Mouse (Mus musculus) intestine, embryonic 16.5 days (tissue): ENCODE measurements around the gene Acadvl. TPM values are rescaled to one million over a fixed set of nuclear protein-coding genes. Genes with fewer than 3 reads are reported as not detected.

Experiments
- ATAC-seq: fragments of 200-750 bp; cut with Nextera tagmentation; 2 replicates; pipeline ENCODE4 v1.8.0; 2017; ENCODE audit warnings: moderate TSS enrichment, moderate library complexity
- H3K27ac ChIP-seq: fragments of 300-500 bp; sonication (generic); 2 replicates; pipeline ENCODE4 v1.5.1; 2014; ENCODE audit warnings: mild to moderate bottlenecking, low read length
- H3K27me3 ChIP-seq: fragments of 300-500 bp; sonication (generic); replicated peaks from 2 replicates; pipeline ENCODE4 v1.6.1; 2014; ENCODE audit warnings: low read length, control low read depth, mixed read lengths; ENCODE audit not compliant: control insufficient read depth, insufficient read depth
- H3K36me3 ChIP-seq: fragments of 300-500 bp; sonication (generic); 2 replicates; pipeline ENCODE4 v1.6.1; 2014; ENCODE audit warnings: low read length, control low read depth; ENCODE audit not compliant: control insufficient read depth, insufficient read depth
- H3K4me1 ChIP-seq: fragments of 300-500 bp; sonication (generic); 2 replicates; pipeline ENCODE4 v1.6.1; 2014; ENCODE audit warnings: low read length, control low read depth, mixed read lengths; ENCODE audit not compliant: control insufficient read depth, insufficient read depth
- H3K4me2 ChIP-seq: fragments of 300-500 bp; sonication (generic); 2 replicates; pipeline ENCODE4 v1.6.1; 2014; ENCODE audit warnings: low read depth, low read length, control low read depth
- H3K4me3 ChIP-seq: fragments of 300-500 bp; sonication (generic); 2 replicates; pipeline ENCODE4 v1.5.1; 2014; ENCODE audit warnings: mild to moderate bottlenecking, low read length
- H3K9ac ChIP-seq: fragments of 300-500 bp; sonication (generic); 2 replicates; pipeline ENCODE4 v1.6.1; 2014; ENCODE audit warnings: low read depth, low read length
- H3K9me3 ChIP-seq: fragments of 300-500 bp; sonication (generic); 2 replicates; pipeline ENCODE4 v1.6.1; 2016; ENCODE audit warnings: low read length, control low read depth; ENCODE audit not compliant: control insufficient read depth
- WGBS: fragments of 180-500 bp; shearing (Covaris S2); extraction: QIAGEN DNeasy Blood & Tissue Kit; methylation state at CpG from one replicate; pipeline ENCODE4 v1.1.7; 2014; 5-methylcytosine and 5-hydroxymethylcytosine counted together
- polyA plus RNA-seq: library from polyadenylated mRNA; unstranded; fragments of >200 nt; fragmentation: Nextera tagmentation; extraction: Ambion mirVana; gene quantifications from 2 replicates; pipeline ENCODE4 v1.2.1, GENCODE M21; 2015

The Acadvl gene
- polyA plus RNA-seq, 1 experiment from 2014 or later = 172 TPM

- Histone ChIP-seq H3K4me1 (peaks cover 24% of the 10 kb centered on the region), H3K27me3 (no peaks in the 10 kb centered on the region), H3K36me3 (peaks cover 22% of the 10 kb centered on the region), H3K9ac (no peak overlapping the region), H3K27ac (no peak overlapping the region; the same call in 1 of the 2 replicates), H3K4me3 (no peak overlapping the region), H3K4me2 (no peak overlapping the region), H3K9me3 (no peaks in the 10 kb centered on the region)
- WGBS = 92% methylated on average over 27 of the region's 27 CpGs
- ATAC-seq = no peak
Observed at GRCm38 (mm10) chr11:69998567-69999491, 16.4 kb downstream of the Acadvl start.

- H3K9me3 ChIP-seq = no peaks in the 10 kb centered on the region
- H3K4me3 ChIP-seq = peak overlapping the region; percentile 97
- WGBS = 2% methylated on average over 41 of the region's 44 CpGs
- H3K9ac ChIP-seq = peak overlapping the region; percentile 82
- no peaks in the 10 kb centered on the region for H3K27me3 ChIP-seq
- peak; percentile 63 for ATAC-seq
- peak overlapping the region; percentile 41 for H3K4me2 ChIP-seq
- H3K27ac ChIP-seq = peak overlapping the region; percentile 99
- H3K36me3 ChIP-seq = peaks cover 24% of the 10 kb centered on the region
- H3K4me1 ChIP-seq = peaks cover 25% of the 10 kb centered on the region
Observed at GRCm38 (mm10) chr11:69997070-69997509, 18.1 kb downstream of the Acadvl start.

- WGBS = under 1% methylated on average over 58 of the region's 66 CpGs
- ATAC-seq = peak; percentile 9
Observed at GRCm38 (mm10) chr11:69996161-69997061, 18.8 kb downstream of the Acadvl start.

GRCm38 (mm10) chr11:69995391-69995960 is 19.7 kb downstream of the Acadvl start, which contains the start of gene Phf23:
Gene Phf23, plus strand, starts transcription at chr11:69995777.
- Histone ChIP-seq H3K4me2 (peak within 1 kb of the TSS; percentile 49), H3K27me3 (no peaks in the 10 kb centered on the region), H3K9me3 (no peaks in the 10 kb centered on the region), H3K27ac (peak within 1 kb of the TSS; percentile 99), H3K36me3 (peaks cover 24% of the 10 kb centered on the region), H3K4me3 (peak within 1 kb of the TSS; percentile 97), H3K4me1 (peaks cover 18% of the 10 kb centered on the region), H3K9ac (peak within 1 kb of the TSS; percentile 82)
- peak; percentile 78 for ATAC-seq
- WGBS = under 1% methylated on average over 36 of the region's 36 CpGs

More at GRCm38 (mm10) chr11:69996161-69997061, 18.8 kb downstream of the Acadvl start:
- peaks cover 24% of the 10 kb centered on the region for H3K36me3 ChIP-seq
- peak overlapping the region; percentile 99 for H3K27ac ChIP-seq
- peaks cover 18% of the 10 kb centered on the region for H3K4me1 ChIP-seq
- H3K27me3 ChIP-seq = no peaks in the 10 kb centered on the region
- peak overlapping the region; percentile 82 for H3K9ac ChIP-seq
- H3K4me2 ChIP-seq = peak overlapping the region; percentile 41
- H3K9me3 ChIP-seq = no peaks in the 10 kb centered on the region
- H3K4me3 ChIP-seq = peak overlapping the region; percentile 97

- Histone ChIP-seq H3K27me3 (no peaks in the 10 kb centered on the region), H3K9me3 (no peaks in the 10 kb centered on the region), H3K4me2 (no peak overlapping the region), H3K4me3 (no peak overlapping the region), H3K4me1 (peaks cover 20% of the 10 kb centered on the region), H3K9ac (no peak overlapping the region), H3K36me3 (peaks cover 23% of the 10 kb centered on the region), H3K27ac (no peak overlapping the region)
- WGBS = 85% methylated on average over 11 of the region's 11 CpGs
- no peak for ATAC-seq
Observed at GRCm38 (mm10) chr11:69994401-69995090, 20.7 kb downstream of the Acadvl start.

GRCm38 (mm10) chr11:69992932-69993331 is 22.3 kb downstream of the Acadvl start:
- 85% methylated on average over 3 of the region's 3 CpGs for WGBS
- peak overlapping the region; percentile 57 for H3K4me2 ChIP-seq
- peaks cover 18% of the 10 kb centered on the region; the same call in 1 of the 2 replicates for H3K36me3 ChIP-seq
- peaks cover 20% of the 10 kb centered on the region for H3K4me1 ChIP-seq
- H3K4me3 ChIP-seq = peak overlapping the region; percentile 81
- no peaks in the 10 kb centered on the region for H3K9me3 ChIP-seq
- H3K27ac ChIP-seq = no peak overlapping the region
- peak overlapping the region; percentile 86; the same call in 1 of the 2 replicates for H3K9ac ChIP-seq
- no peaks in the 10 kb centered on the region for H3K27me3 ChIP-seq
- ATAC-seq = no peak

- H3K4me1 ChIP-seq = peaks cover 17% of the 10 kb centered on the region
- no peaks in the 10 kb centered on the region for H3K9me3 ChIP-seq
- peak overlapping the region; percentile 57 for H3K4me2 ChIP-seq
- H3K4me3 ChIP-seq = peak overlapping the region; percentile 81
- peak overlapping the region; percentile 13; the same call in 1 of the 2 replicates for H3K27ac ChIP-seq
- no peaks in the 10 kb centered on the region for H3K27me3 ChIP-seq
- 74% methylated on average over 10 of the region's 10 CpGs for WGBS
- peak overlapping the region; percentile 86 for H3K9ac ChIP-seq
- H3K36me3 ChIP-seq = peaks cover 19% of the 10 kb centered on the region
- no peak for ATAC-seq
Observed at GRCm38 (mm10) chr11:69992396-69992795, 22.8 kb downstream of the Acadvl start.

- Histone ChIP-seq H3K4me3 (peak overlapping the region; percentile 81), H3K27me3 (no peaks in the 10 kb centered on the region), H3K9me3 (no peaks in the 10 kb centered on the region), H3K9ac (peak overlapping the region; percentile 86), H3K27ac (peak overlapping the region; percentile 90), H3K4me1 (peaks cover 16% of the 10 kb centered on the region), H3K4me2 (peak overlapping the region; percentile 57), H3K36me3 (peaks cover 20% of the 10 kb centered on the region)
- WGBS = 0% methylated on average over 15 of the region's 15 CpGs
- ATAC-seq = peak; percentile 12
Observed at GRCm38 (mm10) chr11:69991711-69992110, 23.5 kb downstream of the Acadvl start.
